Mouse (Mus musculus): Measurements from ENCODE around the gene Ogfrl1. TPM values are rescaled to one million over a fixed set of nuclear protein-coding genes. Genes with fewer than 3 reads are reported as not detected.

Gene Ogfrl1
- total and polyA plus RNA-seq, 2 experiments from 2014 or later = 19.6 to 27.5 TPM

DNA sequence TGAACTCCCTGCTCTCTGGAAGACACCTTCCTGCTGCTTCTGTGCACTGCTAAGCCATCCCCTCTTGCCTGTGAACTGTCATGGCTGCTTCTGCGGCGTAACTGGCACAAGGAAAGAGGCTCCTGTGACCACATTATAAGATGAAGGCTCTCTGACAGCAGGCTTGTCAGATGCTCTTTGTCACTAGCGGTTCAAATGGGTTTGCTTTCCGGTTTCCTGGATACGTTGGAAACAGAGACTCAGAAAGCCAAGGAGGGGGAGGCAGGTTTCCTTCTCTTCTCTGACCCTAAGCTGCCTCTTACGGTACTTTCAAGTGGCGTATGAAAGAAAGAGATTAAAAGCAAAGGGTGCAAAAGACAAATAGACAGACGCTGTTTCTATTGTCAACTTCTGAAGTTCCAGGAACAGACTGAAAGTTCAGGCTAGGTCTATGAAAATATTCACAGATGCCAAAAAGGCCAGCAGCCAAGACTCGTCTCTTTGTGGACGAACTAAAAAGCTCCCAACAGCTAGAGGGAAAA is 76.2 kb downstream of the Ogfrl1 start:
- H3K4me2 ChIP-seq (ENCODE audit: low read depth) = peak overlapping the region; percentile 41
- WGBS = 10% methylated on average over 10 of the region's 10 CpGs
- ATAC-seq = peak; percentile 53
- 0 out of 2 replicates have a peak overlapping the region, but pooled peaks have one; percentile 0 for H3K4me3 ChIP-seq (ENCODE audit: low read depth, low read length)
- TF ChIP-seq CTCF (IDR thresholded peaks at IDR 0.05; ENCODE audit: low read depth) = no peak
- no peaks in the 10 kb centered on the region for H3K36me3 ChIP-seq (ENCODE audit: insufficient read depth)
- no peaks in the 10 kb centered on the region for H3K4me1 ChIP-seq (ENCODE audit: insufficient read depth)
- peak overlapping the region; percentile 14; the same call in 1 of the 2 replicates for H3K9ac ChIP-seq
- no peaks in the 10 kb centered on the region for H3K9me3 ChIP-seq (ENCODE audit: low read length)
- DNase-seq = peak; percentile 31
- no peaks in the 10 kb centered on the region for H3K27me3 ChIP-seq (ENCODE audit: insufficient read depth, low read length)
- no peak overlapping the region for H3K27ac ChIP-seq (ENCODE audit: low read depth, low read length)

DNA sequence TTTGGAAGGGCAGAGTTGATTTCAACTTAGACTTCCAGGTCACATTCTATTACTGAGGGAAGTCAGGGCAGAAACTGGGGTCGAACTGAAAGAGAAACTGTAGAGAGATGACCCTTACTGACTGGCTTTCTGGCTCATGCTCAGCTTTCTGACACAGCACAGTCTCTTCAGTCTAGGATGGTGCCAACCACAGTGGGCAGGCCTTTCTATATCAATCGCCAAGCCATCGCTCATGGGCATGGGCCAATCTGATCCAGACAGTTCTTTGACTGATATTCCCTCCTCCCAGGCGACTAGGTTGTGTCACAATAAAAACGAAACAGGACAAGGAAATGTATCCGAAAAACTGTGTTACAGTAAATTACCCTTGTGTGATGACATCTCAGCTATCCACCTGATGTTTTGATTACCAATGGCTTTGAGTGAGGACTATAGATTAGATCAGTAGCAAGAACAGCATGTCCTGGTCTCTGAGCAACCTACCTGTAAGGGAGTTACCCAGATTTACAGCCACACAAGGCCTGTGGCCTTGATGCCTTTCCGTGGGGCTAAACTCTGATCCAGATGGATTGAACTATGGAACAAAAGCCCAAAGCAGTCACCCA is 76.9 kb downstream of the Ogfrl1 start:
- Histone ChIP-seq H3K4me2 (ENCODE audit: low read depth) (no peak overlapping the region), H3K36me3 (ENCODE audit: insufficient read depth) (no peaks in the 10 kb centered on the region), H3K4me1 (ENCODE audit: insufficient read depth) (no peaks in the 10 kb centered on the region), H3K4me3 (ENCODE audit: low read depth, low read length) (no peak overlapping the region), H3K9me3 (ENCODE audit: low read length) (no peaks in the 10 kb centered on the region), H3K27ac (ENCODE audit: low read depth, low read length) (no peak overlapping the region), H3K9ac (peak overlapping the region; percentile 14; the same call in 1 of the 2 replicates), H3K27me3 (ENCODE audit: insufficient read depth, low read length) (no peaks in the 10 kb centered on the region)
- 84% methylated on average over 7 of the region's 7 CpGs for WGBS
- no peak; the same call in 1 of the 2 replicates for ATAC-seq
- no peak for TF ChIP-seq CTCF (IDR thresholded peaks at IDR 0.05; ENCODE audit: low read depth)
- peak; percentile 1 for DNase-seq

All from forebrain, postnatal 0 days (tissue).